Mouse (Mus musculus) MEL (cell line): ENCODE measurements at regions not wholly inside any gene's neighbourhood (a gene's known extent, or its start where the extent isn't known, plus 50 kb on each side); places are given as distances from the start of the nearest gene placed in this dataset.

ENCODE experiments used
- DNase-seq: peaks from one replicate; pipeline ENCODE4 v3.0.0; 2011; ENCODE audit warnings: low read depth, low spot score
- H3K27ac ChIP-seq: 2 replicates; pipeline ENCODE4 v1.5.1; 2012; ENCODE audit warnings: low read depth, mild to moderate bottlenecking, control low read depth, low read length, moderate library complexity; ENCODE audit not compliant: control insufficient read depth
- H3K27me3 ChIP-seq, 2 experiments: fragments of 150-350 bp in 1 of 2; sonication (generic) in 1 of 2; 2 replicates each; pipeline ENCODE4 v1.6.1; 2012; ENCODE audit warnings: low read length in 2 of 2, mild to moderate bottlenecking in 2 of 2, improper control_type of control experiment in 1 of 2, moderate library complexity in 1 of 2; ENCODE audit not compliant: insufficient read depth in 2 of 2, control insufficient read depth in 1 of 2
- H3K36me3 ChIP-seq, 2 experiments: 2 replicates each; pipeline ENCODE4 v1.6.1; 2012 to 2014; ENCODE audit warnings: low read length in 2 of 2, improper control_type of control experiment in 1 of 2, inconsistent platforms in 1 of 2, mild to moderate bottlenecking in 1 of 2; ENCODE audit not compliant: insufficient read depth in 2 of 2, control insufficient read depth in 1 of 2
- H3K4me1 ChIP-seq, 2 experiments: fragments of 150-350 bp in 1 of 2; sonication (generic) in 1 of 2; 2 replicates each; pipeline ENCODE4 v1.6.1; 2012; ENCODE audit warnings: low read length in 2 of 2, improper control_type of control experiment in 1 of 2, mild to moderate bottlenecking in 1 of 2; ENCODE audit not compliant: insufficient read depth in 2 of 2, control insufficient read depth in 1 of 2
- H3K4me3 ChIP-seq, 2 experiments: fragments of 150-350 bp in 1 of 2; sonication (generic) in 1 of 2; 2 replicates each; pipeline ENCODE4 v1.5.1; 2012; ENCODE audit warnings: low read depth in 2 of 2, low read length in 2 of 2, mild to moderate bottlenecking in 2 of 2, moderate library complexity in 2 of 2, control low read depth in 1 of 2, improper control_type of control experiment in 1 of 2; ENCODE audit not compliant: control insufficient read depth in 1 of 2, insufficient read depth in 1 of 2
- H3K79me2 ChIP-seq: 2 replicates; pipeline ENCODE4 v1.6.1; 2012; ENCODE audit warnings: mild to moderate bottlenecking, low read length, moderate library complexity; ENCODE audit not compliant: control insufficient read depth, poor library complexity, insufficient read depth
- H3K9ac ChIP-seq: 2 replicates; pipeline ENCODE4 v1.6.1; 2012; ENCODE audit warnings: low read depth, mild to moderate bottlenecking, control low read depth, low read length, moderate library complexity; ENCODE audit not compliant: control insufficient read depth, poor library complexity, severe bottlenecking
- H3K9me3 ChIP-seq: fragments of 150-350 bp; sonication (generic); replicated peaks from 2 replicates; pipeline ENCODE4 v1.6.1; 2012; ENCODE audit warnings: mild to moderate bottlenecking, low read length, improper control_type of control experiment, moderate library complexity; ENCODE audit not compliant: insufficient read depth
- E2F4 ChIP-seq: IDR thresholded peaks from 2 replicates; pipeline ENCODE4 v1.6.1; 2011; ENCODE audit warnings: low read depth, low read length, improper control_type of control experiment, borderline replicate concordance
- ELF1 ChIP-seq: IDR thresholded peaks from 2 replicates; pipeline ENCODE4 v1.6.1; 2014; ENCODE audit warnings: low read depth, mild to moderate bottlenecking, inconsistent platforms, low read length, improper control_type of control experiment, moderate library complexity
- ETS1 ChIP-seq: IDR thresholded peaks from 2 replicates; pipeline ENCODE4 v1.6.1; 2012; ENCODE audit warnings: low read depth, mild to moderate bottlenecking, inconsistent platforms, low read length, improper control_type of control experiment, moderate library complexity
- KAT2A ChIP-seq: conservative IDR thresholded peaks from 2 replicates; pipeline ENCODE4 v1.6.1; 2012; ENCODE audit warnings: low read depth, low read length, improper control_type of control experiment, inconsistent platforms
- MAFK ChIP-seq: IDR thresholded peaks from 2 replicates; pipeline ENCODE4 v1.6.1; 2011; ENCODE audit warnings: low read depth, mild to moderate bottlenecking, low read length, improper control_type of control experiment, borderline replicate concordance
- MAZ ChIP-seq: IDR thresholded peaks from 2 replicates; pipeline ENCODE4 v1.6.1; 2012; ENCODE audit warnings: low read depth, mild to moderate bottlenecking, inconsistent platforms, low read length, improper control_type of control experiment
- MYB ChIP-seq: IDR thresholded peaks from 2 replicates; pipeline ENCODE4 v1.6.1; 2011; ENCODE audit warnings: mild to moderate bottlenecking, low read depth, low read length, improper control_type of control experiment
- NELFE ChIP-seq: IDR thresholded peaks from 2 replicates; pipeline ENCODE4 v1.6.1; 2011; ENCODE audit warnings: low read depth, low read length, improper control_type of control experiment
- NRF1 ChIP-seq: IDR thresholded peaks from 2 replicates; pipeline ENCODE4 v1.6.1; 2014; ENCODE audit warnings: low read depth, mild to moderate bottlenecking, inconsistent platforms, low read length, improper control_type of control experiment, moderate library complexity; ENCODE audit not compliant: poor library complexity, insufficient read depth, severe bottlenecking
- POLR2A ChIP-seq, 2 experiments: IDR thresholded peaks; 2 replicates each; pipeline ENCODE4 v1.6.1; 2011 to 2012; ENCODE audit warnings: low read length in 2 of 2, mild to moderate bottlenecking in 2 of 2, control low read depth in 1 of 2, improper control_type of control experiment in 1 of 2, low read depth in 1 of 2, moderate library complexity in 1 of 2; ENCODE audit not compliant: control insufficient read depth in 1 of 2, insufficient read depth in 1 of 2, poor library complexity in 1 of 2
- POLR2AphosphoS2 ChIP-seq: IDR thresholded peaks from 2 replicates; pipeline ENCODE4 v1.6.1; 2011; ENCODE audit warnings: low read length, improper control_type of control experiment
- POLR2AphosphoS5 ChIP-seq: IDR thresholded peaks from 2 replicates; pipeline ENCODE4 v1.6.1; 2012; ENCODE audit warnings: low read depth, borderline replicate concordance, mild to moderate bottlenecking, inconsistent platforms, low read length, moderate library complexity, mixed read lengths
- RAD21 ChIP-seq: IDR thresholded peaks from 2 replicates; pipeline ENCODE4 v1.6.1; 2011; ENCODE audit warnings: mild to moderate bottlenecking, low read depth, low read length, improper control_type of control experiment
- SIN3A ChIP-seq: IDR thresholded peaks from 2 replicates; pipeline ENCODE4 v1.6.1; 2012; ENCODE audit warnings: low read length, improper control_type of control experiment, inconsistent platforms
- USF1 ChIP-seq: IDR thresholded peaks from 2 replicates; pipeline ENCODE4 v1.6.1; 2014; ENCODE audit warnings: low read depth, mild to moderate bottlenecking, inconsistent platforms, low read length, improper control_type of control experiment, moderate library complexity
- ZC3H11A ChIP-seq: IDR thresholded peaks from 2 replicates; pipeline ENCODE4 v1.6.1; 2012; ENCODE audit warnings: low read depth, mild to moderate bottlenecking, inconsistent platforms, low read length, improper control_type of control experiment
- ZKSCAN1 ChIP-seq: IDR thresholded peaks from 2 replicates; pipeline ENCODE4 v1.6.1; 2012; ENCODE audit warnings: low read depth, mild to moderate bottlenecking, inconsistent platforms, low read length, improper control_type of control experiment, moderate library complexity
- ZMIZ1 ChIP-seq: IDR thresholded peaks from 2 replicates; pipeline ENCODE4 v1.6.1; 2012; ENCODE audit warnings: low read depth, mild to moderate bottlenecking, inconsistent platforms, low read length, improper control_type of control experiment, moderate library complexity
- ZNF384 ChIP-seq: IDR thresholded peaks from 2 replicates; pipeline ENCODE4 v1.6.1; 2012; ENCODE audit warnings: low read depth, mild to moderate bottlenecking, inconsistent platforms, low read length, improper control_type of control experiment

- no peak overlapping the region for H3K4me3 ChIP-seq
- no peak overlapping the region for H3K9ac ChIP-seq
- no peaks in the 10 kb centered on the region for H3K36me3 ChIP-seq
- H3K27me3 ChIP-seq: no peaks in the 10 kb centered on the region
- TF ChIP-seq POLR2AphosphoS5 (no peak), NELFE (no peak), KAT2A (no peak), ZMIZ1 (no peak), USF1 (no peak), ZC3H11A (no peak), SIN3A (no peak)
- DNase-seq: no peak
- H3K27ac ChIP-seq: no peak overlapping the region
- H3K9me3 ChIP-seq: no peaks in the 10 kb centered on the region
- H3K79me2 ChIP-seq: no peaks in the 10 kb centered on the region
- no peaks in the 10 kb centered on the region for H3K4me1 ChIP-seq
Measured at GRCm38 (mm10) chr2:172794771-172795170, 145.3 kb downstream of the Bmp7 start.

DNA sequence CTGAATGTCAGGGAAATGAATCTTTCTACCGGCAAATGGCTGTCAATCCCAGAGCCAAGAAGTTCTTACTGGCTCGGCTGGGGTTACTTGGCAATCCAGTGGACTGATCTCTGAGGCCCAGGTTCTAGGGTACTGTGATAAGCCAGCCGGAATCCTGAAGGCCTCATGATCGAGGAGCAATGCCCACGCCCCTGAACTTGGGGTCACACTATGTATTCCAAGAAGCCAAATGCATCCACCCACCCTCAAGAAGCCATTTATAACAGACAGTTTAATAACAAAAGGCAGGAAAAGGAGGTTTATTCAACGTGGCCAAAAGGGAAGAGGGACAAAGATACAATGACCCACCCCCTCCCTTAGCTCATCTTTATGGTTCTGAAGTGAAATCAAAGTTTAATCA lies 144.0 kb downstream of the Bmp7 start:
- Histone ChIP-seq H3K27ac (no peak overlapping the region), H3K79me2 (no peaks in the 10 kb centered on the region), H3K4me3 (no peak overlapping the region), H3K9me3 (no peaks in the 10 kb centered on the region), H3K27me3 (no peaks in the 10 kb centered on the region), H3K9ac (no peak overlapping the region), H3K36me3 (no peaks in the 10 kb centered on the region), H3K4me1 (no peaks in the 10 kb centered on the region)
- TF ChIP-seq E2F4 (no peak), MAZ (no peak), MAFK (no peak), KAT2A (no peak), ZNF384 (no peak), NELFE (no peak), POLR2A (IDR thresholded peaks at IDR 0.05; ENCODE audit: control insufficient read depth in 1 of 2, insufficient read depth in 1 of 2, low read depth in 1 of 2, low read length in 2 of 2, poor library complexity in 1 of 2) (no peak), RAD21 (no peak), ELF1 (no peak), ETS1 (no peak), POLR2AphosphoS2 (no peak), NRF1 (no peak), MYB (no peak), ZKSCAN1 (no peak)
- DNase-seq: no peak
